Mouse (Mus musculus) lung, embryonic 16.5 days (tissue): ENCODE measurements around the gene Gpc6. TPM values are rescaled to one million over a fixed set of nuclear protein-coding genes. Genes with fewer than 3 reads are reported as not detected.

Experiments used
- ATAC-seq: fragments of 200-750 bp; cut with Nextera tagmentation; 2 replicates; pipeline ENCODE4 v1.8.0; 2017; ENCODE audit warnings: low read depth, mild to moderate bottlenecking, moderate library complexity
- H3K27ac ChIP-seq: fragments of 300-500 bp; sonication (generic); 2 replicates; pipeline ENCODE4 v1.5.1; 2014; ENCODE audit warnings: mild to moderate bottlenecking, control low read depth, low read length
- H3K27me3 ChIP-seq: fragments of 300-500 bp; sonication (generic); 2 replicates; pipeline ENCODE4 v1.6.1; 2014; ENCODE audit warnings: low read depth, low read length, mixed read lengths; ENCODE audit not compliant: control insufficient read depth, insufficient read depth
- H3K36me3 ChIP-seq: fragments of 300-500 bp; sonication (generic); 2 replicates; pipeline ENCODE4 v1.6.1; 2014; ENCODE audit warnings: low read length; ENCODE audit not compliant: control insufficient read depth, insufficient read depth
- H3K4me1 ChIP-seq: fragments of 300-500 bp; sonication (generic); replicated peaks from 2 replicates; pipeline ENCODE4 v1.6.1; 2014; ENCODE audit warnings: low read length, mixed read lengths; ENCODE audit not compliant: control insufficient read depth, insufficient read depth
- H3K4me2 ChIP-seq: fragments of 300-500 bp; sonication (generic); 2 replicates; pipeline ENCODE4 v1.6.1; 2014; ENCODE audit warnings: low read depth, low read length, control low read depth
- H3K4me3 ChIP-seq: fragments of 300-500 bp; sonication (generic); 2 replicates; pipeline ENCODE4 v1.5.1; 2014; ENCODE audit warnings: mild to moderate bottlenecking, low read length, control low read depth
- H3K9ac ChIP-seq: fragments of 300-500 bp; sonication (generic); 2 replicates; pipeline ENCODE4 v1.6.1; 2014; ENCODE audit warnings: low read length, control low read depth
- H3K9me3 ChIP-seq: fragments of 300-500 bp; sonication (generic); 2 replicates; pipeline ENCODE4 v1.6.1; 2016; ENCODE audit warnings: low read length; ENCODE audit not compliant: control insufficient read depth
- WGBS: fragments of 180-500 bp; shearing (Covaris S2); extraction: QIAGEN DNeasy Blood & Tissue Kit; methylation state at CpG from one replicate; pipeline ENCODE4 v1.1.7; 2014; 5-methylcytosine and 5-hydroxymethylcytosine counted together
- polyA plus RNA-seq: library from polyadenylated mRNA; unstranded; fragments of >200 nt; fragmentation: Nextera tagmentation; extraction: Ambion mirVana; gene quantifications from 2 replicates; pipeline ENCODE4 v1.2.1, GENCODE M21; 2015

Gene Gpc6
- polyA plus RNA-seq, 1 experiment from 2014 or later, result 26.1 TPM

- Histone ChIP-seq H3K27me3 (no peaks in the 10 kb centered on the region), H3K4me1 (no peaks in the 10 kb centered on the region), H3K27ac (no peak overlapping the region), H3K9me3 (no peaks in the 10 kb centered on the region), H3K4me2 (no peak overlapping the region), H3K9ac (no peak overlapping the region), H3K4me3 (no peak overlapping the region), H3K36me3 (no peaks in the 10 kb centered on the region)
- 76% methylated on average over 4 of the region's 4 CpGs for WGBS
- no peak for ATAC-seq
Observed at GRCm38 (mm10) chr14:117015333-117015922, 90.3 kb downstream of the Gpc6 start.

GRCm38 (mm10) chr14:117022180-117022799, 97.2 kb downstream of the Gpc6 start:
- WGBS, result 51% methylated on average over 5 of the region's 5 CpGs
- no peaks in the 10 kb centered on the region for H3K36me3 ChIP-seq
- H3K27ac ChIP-seq, result no peak overlapping the region
- no peaks in the 10 kb centered on the region for H3K4me1 ChIP-seq
- H3K9ac ChIP-seq, result no peak overlapping the region
- H3K9me3 ChIP-seq, result no peaks in the 10 kb centered on the region
- ATAC-seq, result no peak
- H3K27me3 ChIP-seq, result no peaks in the 10 kb centered on the region
- no peak overlapping the region for H3K4me3 ChIP-seq
- no peak overlapping the region for H3K4me2 ChIP-seq

GRCm38 (mm10) chr14:117034146-117034545, 109.0 kb downstream of the Gpc6 start:
- Histone ChIP-seq H3K36me3 (no peaks in the 10 kb centered on the region), H3K27ac (no peak overlapping the region), H3K4me2 (no peak overlapping the region), H3K27me3 (no peaks in the 10 kb centered on the region), H3K4me1 (no peaks in the 10 kb centered on the region), H3K9me3 (no peaks in the 10 kb centered on the region), H3K4me3 (no peak overlapping the region), H3K9ac (no peak overlapping the region)
- WGBS, result 92% methylated on average over 4 of the region's 4 CpGs
- no peak for ATAC-seq

- no peaks in the 10 kb centered on the region for H3K27me3 ChIP-seq
- H3K4me1 ChIP-seq, result no peaks in the 10 kb centered on the region
- H3K4me3 ChIP-seq, result no peak overlapping the region
- WGBS, result 85% methylated on average over 5 of the region's 5 CpGs
- no peaks in the 10 kb centered on the region for H3K9me3 ChIP-seq
- ATAC-seq, result no peak
- H3K27ac ChIP-seq, result no peak overlapping the region
- H3K4me2 ChIP-seq, result no peak overlapping the region
- H3K9ac ChIP-seq, result no peak overlapping the region
- no peaks in the 10 kb centered on the region for H3K36me3 ChIP-seq
Observed at GRCm38 (mm10) chr14:117041017-117041416, 115.9 kb downstream of the Gpc6 start.

GRCm38 (mm10) chr14:117048951-117049350, 123.8 kb downstream of the Gpc6 start:
- H3K9ac ChIP-seq, result no peak overlapping the region
- H3K27ac ChIP-seq, result no peak overlapping the region
- no peaks in the 10 kb centered on the region for H3K9me3 ChIP-seq
- H3K4me1 ChIP-seq, result no peaks in the 10 kb centered on the region
- H3K4me2 ChIP-seq, result no peak overlapping the region
- ATAC-seq, result no peak
- 61% methylated on average over 2 of the region's 2 CpGs for WGBS
- no peak overlapping the region for H3K4me3 ChIP-seq
- H3K36me3 ChIP-seq, result no peaks in the 10 kb centered on the region
- no peaks in the 10 kb centered on the region for H3K27me3 ChIP-seq

GRCm38 (mm10) chr14:117050877-117051276, 125.8 kb downstream of the Gpc6 start:
- Histone ChIP-seq H3K4me1 (no peaks in the 10 kb centered on the region), H3K27ac (no peak overlapping the region), H3K9ac (no peak overlapping the region), H3K4me3 (no peak overlapping the region), H3K4me2 (no peak overlapping the region), H3K9me3 (no peaks in the 10 kb centered on the region), H3K36me3 (no peaks in the 10 kb centered on the region), H3K27me3 (no peaks in the 10 kb centered on the region)
- WGBS, result 87% methylated on average over 8 of the region's 8 CpGs
- no peak for ATAC-seq

GRCm38 (mm10) chr14:117053361-117053760, 128.2 kb downstream of the Gpc6 start:
- Histone ChIP-seq H3K4me1 (no peaks in the 10 kb centered on the region), H3K27me3 (no peaks in the 10 kb centered on the region), H3K27ac (no peak overlapping the region), H3K9ac (no peak overlapping the region), H3K36me3 (no peaks in the 10 kb centered on the region), H3K9me3 (no peaks in the 10 kb centered on the region), H3K4me2 (no peak overlapping the region), H3K4me3 (no peak overlapping the region)
- ATAC-seq, result no peak
- 88% methylated on average over 6 of the region's 6 CpGs for WGBS

GRCm38 (mm10) chr14:117055134-117055533, 130.0 kb downstream of the Gpc6 start:
- H3K9me3 ChIP-seq, result no peaks in the 10 kb centered on the region
- no peak overlapping the region for H3K4me3 ChIP-seq
- H3K9ac ChIP-seq, result no peak overlapping the region
- no peak for ATAC-seq
- WGBS, result 37% methylated on average over 2 of the region's 2 CpGs
- H3K4me2 ChIP-seq, result no peak overlapping the region
- no peak overlapping the region for H3K27ac ChIP-seq
- no peaks in the 10 kb centered on the region for H3K27me3 ChIP-seq
- no peaks in the 10 kb centered on the region for H3K4me1 ChIP-seq
- H3K36me3 ChIP-seq, result no peaks in the 10 kb centered on the region

- H3K4me3 ChIP-seq, result no peak overlapping the region
- H3K4me2 ChIP-seq, result no peak overlapping the region
- H3K27me3 ChIP-seq, result no peaks in the 10 kb centered on the region
- H3K27ac ChIP-seq, result no peak overlapping the region
- ATAC-seq, result no peak
- H3K9ac ChIP-seq, result no peak overlapping the region
- H3K4me1 ChIP-seq, result no peaks in the 10 kb centered on the region
- WGBS, result 63% methylated on average over 2 of the region's 2 CpGs
- no peaks in the 10 kb centered on the region for H3K36me3 ChIP-seq
- no peaks in the 10 kb centered on the region for H3K9me3 ChIP-seq
Observed at GRCm38 (mm10) chr14:117061078-117061477, 136.0 kb downstream of the Gpc6 start.
